Mouse (Mus musculus): ENCODE data around the gene Bloc1s1. TPM values are rescaled to one million over a fixed set of nuclear protein-coding genes. Genes with fewer than 3 reads are reported as not detected.

The Bloc1s1 gene
- polyA plus RNA-seq, 1 experiment from 2014 or later, result 251 TPM

DNA sequence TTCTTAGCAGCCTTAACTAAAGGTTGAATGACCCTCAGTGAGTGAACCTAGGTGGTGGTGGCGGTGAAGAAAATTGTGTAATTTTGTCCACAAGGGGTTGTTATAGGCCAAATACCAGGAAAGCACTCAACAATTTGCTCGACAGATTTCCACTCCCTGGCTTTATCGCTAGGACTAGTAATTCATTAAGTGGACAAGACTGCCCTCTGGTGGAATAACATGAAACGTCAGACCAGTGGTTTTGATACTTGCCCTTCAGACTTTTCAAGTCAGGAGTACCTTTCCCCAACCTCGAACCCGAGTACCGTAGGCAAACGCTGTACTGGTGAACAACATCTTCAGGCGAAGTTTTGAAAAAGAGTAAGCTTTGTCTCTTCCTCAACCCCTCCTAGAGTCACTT, 28.4 kb downstream of the Bloc1s1 start:
- Histone ChIP-seq H3K27me3 (ENCODE audit: control insufficient read depth, insufficient read depth, low read length) (peaks cover 18% of the 10 kb centered on the region), H3K36me3 (ENCODE audit: control insufficient read depth, insufficient read depth, low read length) (no peaks in the 10 kb centered on the region), H3K27ac (replicated peaks in 1 of 2; ENCODE audit: control insufficient read depth in 1 of 2, insufficient read depth in 1 of 2, low read depth in 2 of 2, low read length in 2 of 2) (0 out of 4 replicates have a peak overlapping the region, but pooled peaks of 1 of the 2 experiments have one; percentile 44), H3K9ac (ENCODE audit: low read length) (peak overlapping the region; percentile 62), H3K9me3 (ENCODE audit: control insufficient read depth, low read length) (no peaks in the 10 kb centered on the region), H3K4me3 (ENCODE audit: control insufficient read depth in 1 of 2, insufficient read depth in 1 of 2, low read depth in 1 of 2, low read length in 2 of 2) (peak overlapping the region; percentile 4 to 24; a peak in 3 of 4 replicates), H3K4me2 (ENCODE audit: low read length) (peak overlapping the region; percentile 61), H3K4me1 (ENCODE audit: control insufficient read depth in 2 of 2, insufficient read depth in 2 of 2, low read length in 2 of 2) (peaks cover 11 to 23% of the 10 kb centered on the region in 2 experiments)
- WGBS, result 1% methylated on average over 9 of the region's 9 CpGs
- ATAC-seq (ENCODE audit: insufficient number of reproducible peaks, insufficient read depth, low FRiP score, low read depth), result no peak

DNA sequence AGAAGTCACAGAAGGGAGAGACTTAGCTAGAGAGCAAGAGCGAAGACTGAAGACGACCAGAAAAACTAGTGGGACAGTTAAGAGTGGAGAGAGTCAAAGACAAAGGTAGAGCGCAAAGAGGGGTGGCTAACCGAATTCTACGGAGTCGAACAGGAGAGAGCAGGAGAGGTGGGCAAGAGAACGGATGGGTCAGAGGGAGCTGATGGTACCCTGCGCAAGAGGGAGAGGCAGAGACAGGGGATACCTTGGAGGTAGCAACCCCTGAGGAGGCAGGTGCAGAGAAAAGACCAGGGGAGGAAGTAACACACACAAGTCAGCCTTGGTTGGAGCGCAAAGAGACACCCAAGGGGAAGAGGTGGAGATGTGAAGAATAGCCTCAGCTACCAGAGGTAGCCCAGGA, 31.6 kb downstream of the Bloc1s1 start:
- 4% methylated on average over 9 of the region's 9 CpGs for whole genome bisulfite sequencing
- Histone ChIP-seq H3K36me3 (ENCODE audit: control insufficient read depth, insufficient read depth, low read length) (0 out of 2 replicates have a peak, but pooled peaks cover 2% of the 10 kb centered on the region), H3K4me1 (ENCODE audit: control insufficient read depth in 2 of 2, insufficient read depth in 2 of 2, low read length in 2 of 2) (peaks cover 22 to 40% of the 10 kb centered on the region in 2 experiments), H3K9me3 (ENCODE audit: control insufficient read depth, low read length) (no peaks in the 10 kb centered on the region), H3K4me2 (ENCODE audit: low read length) (peak overlapping the region; percentile 96), H3K27ac (replicated peaks in 1 of 2; ENCODE audit: control insufficient read depth in 1 of 2, insufficient read depth in 1 of 2, low read depth in 2 of 2, low read length in 2 of 2) (peak overlapping the region in 1 of 2 experiments; percentile 85; a peak in 1 of 4 replicates), H3K27me3 (ENCODE audit: control insufficient read depth, insufficient read depth, low read length) (peaks cover 18% of the 10 kb centered on the region), H3K4me3 (ENCODE audit: control insufficient read depth in 1 of 2, insufficient read depth in 1 of 2, low read depth in 1 of 2, low read length in 2 of 2) (peak overlapping the region; percentile 58 to 73), H3K9ac (ENCODE audit: low read length) (peak overlapping the region; percentile 82)
- ATAC-seq (ENCODE audit: insufficient number of reproducible peaks, insufficient read depth, low FRiP score, low read depth), result no peak

GRCm38 (mm10) chr10:128891296-128892094, 32.3 kb downstream of the Bloc1s1 start, which contains the start of gene Gdf11:
Gene Gdf11 (minus strand): TSS chr10:128891718.
- H3K4me1 ChIP-seq (ENCODE audit: control insufficient read depth in 2 of 2, insufficient read depth in 2 of 2, low read length in 2 of 2), result peaks cover 22 to 40% of the 10 kb centered on the region in 2 experiments
- WGBS, result 1% methylated on average over 63 of the region's 89 CpGs
- peak within 1 kb of the TSS; percentile 96 for H3K4me2 ChIP-seq (ENCODE audit: low read length)
- peaks cover 14% of the 10 kb centered on the region for H3K27me3 ChIP-seq (ENCODE audit: control insufficient read depth, insufficient read depth, low read length)
- 0 out of 2 replicates have a peak, but pooled peaks cover 2% of the 10 kb centered on the region for H3K36me3 ChIP-seq (ENCODE audit: control insufficient read depth, insufficient read depth, low read length)
- peak within 1 kb of the TSS; percentile 34 to 85; a peak in 3 of 4 replicates for H3K27ac ChIP-seq (replicated peaks in 1 of 2; ENCODE audit: control insufficient read depth in 1 of 2, insufficient read depth in 1 of 2, low read depth in 2 of 2, low read length in 2 of 2)
- no peaks in the 10 kb centered on the region for H3K9me3 ChIP-seq (ENCODE audit: control insufficient read depth, low read length)
- peak within 1 kb of the TSS; percentile 60 to 73 for H3K4me3 ChIP-seq (ENCODE audit: control insufficient read depth in 1 of 2, insufficient read depth in 1 of 2, low read depth in 1 of 2, low read length in 2 of 2)
- H3K9ac ChIP-seq (ENCODE audit: low read length), result peak within 1 kb of the TSS; percentile 82
- ATAC-seq (ENCODE audit: insufficient number of reproducible peaks, insufficient read depth, low FRiP score, low read depth), result peak; percentile 75

DNA sequence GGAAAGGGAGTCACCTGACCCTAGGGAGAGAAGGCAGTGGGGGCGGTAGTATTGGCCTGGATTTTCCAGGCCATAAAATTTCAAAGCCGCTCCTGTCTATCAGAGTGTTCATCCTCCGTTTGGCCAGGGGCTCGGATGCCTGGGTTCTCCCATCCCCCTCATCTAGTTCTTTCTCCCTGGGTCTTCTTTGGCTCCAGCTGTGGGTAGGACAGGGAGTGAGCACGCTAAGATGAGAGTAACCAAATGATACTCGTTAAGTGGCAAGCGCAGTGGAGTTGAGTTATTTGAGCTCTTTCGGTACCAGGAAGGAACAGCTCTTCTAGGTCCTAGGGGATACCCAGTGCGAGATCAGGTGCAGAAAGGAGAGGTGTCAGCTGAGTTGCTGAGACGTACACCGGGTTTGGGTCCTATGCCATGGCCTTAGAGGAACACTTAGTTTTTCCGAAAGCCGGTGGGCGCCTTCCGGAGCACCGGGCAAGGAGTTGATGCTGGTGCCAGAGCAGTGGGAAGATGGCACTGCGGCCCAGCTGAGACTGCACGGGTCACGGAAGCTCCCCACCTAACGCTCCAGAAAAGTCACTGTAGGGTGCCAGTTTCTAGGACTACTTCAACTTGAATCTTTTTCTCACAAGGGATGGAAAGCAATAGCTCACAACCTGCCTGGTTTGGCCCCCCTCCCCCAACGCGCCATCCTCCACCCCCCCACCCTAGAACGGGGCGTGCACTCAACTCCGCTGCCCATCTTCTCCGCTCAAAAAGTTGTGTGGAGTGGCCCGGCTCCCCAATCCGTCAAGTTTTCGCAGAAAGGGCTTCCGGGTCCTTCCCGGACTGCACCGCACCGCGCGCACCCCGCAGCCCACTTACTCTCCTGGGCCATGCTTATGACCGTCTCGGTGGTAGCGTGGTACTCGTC, 33.2 kb downstream of the Bloc1s1 start:
- Histone ChIP-seq H3K27me3 (ENCODE audit: control insufficient read depth, insufficient read depth, low read length) (peaks cover 9% of the 10 kb centered on the region), H3K36me3 (ENCODE audit: control insufficient read depth, insufficient read depth, low read length) (peaks cover 8% of the 10 kb centered on the region; the same call in 1 of the 2 replicates), H3K9ac (ENCODE audit: low read length) (peak overlapping the region; percentile 82), H3K4me3 (ENCODE audit: control insufficient read depth in 1 of 2, insufficient read depth in 1 of 2, low read depth in 1 of 2, low read length in 2 of 2) (peak overlapping the region; percentile 60 to 73), H3K4me1 (ENCODE audit: control insufficient read depth in 2 of 2, insufficient read depth in 2 of 2, low read length in 2 of 2) (peaks cover 17 to 32% of the 10 kb centered on the region in 2 experiments), H3K27ac (replicated peaks in 1 of 2; ENCODE audit: control insufficient read depth in 1 of 2, insufficient read depth in 1 of 2, low read depth in 2 of 2, low read length in 2 of 2) (peak overlapping the region; percentile 34 to 85; a peak in 3 of 4 replicates), H3K9me3 (ENCODE audit: control insufficient read depth, low read length) (no peaks in the 10 kb centered on the region), H3K4me2 (ENCODE audit: low read length) (peak overlapping the region; percentile 96)
- under 1% methylated on average over 40 of the region's 40 CpGs for WGBS
- no peak for ATAC-seq (ENCODE audit: insufficient number of reproducible peaks, insufficient read depth, low FRiP score, low read depth)

GRCm38 (mm10) chr10:128889846-128890245, 34.0 kb downstream of the Bloc1s1 start:
- Histone ChIP-seq H3K9me3 (ENCODE audit: control insufficient read depth, low read length) (no peaks in the 10 kb centered on the region), H3K9ac (ENCODE audit: low read length) (peak overlapping the region; percentile 82), H3K36me3 (ENCODE audit: control insufficient read depth, insufficient read depth, low read length) (peaks cover 15% of the 10 kb centered on the region; the same call in 1 of the 2 replicates), H3K27me3 (ENCODE audit: control insufficient read depth, insufficient read depth, low read length) (peaks cover 9% of the 10 kb centered on the region), H3K27ac (replicated peaks in 1 of 2; ENCODE audit: control insufficient read depth in 1 of 2, insufficient read depth in 1 of 2, low read depth in 2 of 2, low read length in 2 of 2) (0 out of 4 replicates have a peak overlapping the region, but pooled peaks of 1 of the 2 experiments have one; percentile 12), H3K4me1 (ENCODE audit: control insufficient read depth in 2 of 2, insufficient read depth in 2 of 2, low read length in 2 of 2) (peaks cover 17 to 26% of the 10 kb centered on the region in 2 experiments), H3K4me3 (ENCODE audit: control insufficient read depth in 1 of 2, insufficient read depth in 1 of 2, low read depth in 1 of 2, low read length in 2 of 2) (peak overlapping the region in 1 of 2 experiments; percentile 73; a peak in 2 of 4 replicates), H3K4me2 (ENCODE audit: low read length) (peak overlapping the region; percentile 96)
- no peak for ATAC-seq (ENCODE audit: insufficient number of reproducible peaks, insufficient read depth, low FRiP score, low read depth)
- WGBS, result 38% methylated on average over 1 of the region's 2 CpGs

DNA sequence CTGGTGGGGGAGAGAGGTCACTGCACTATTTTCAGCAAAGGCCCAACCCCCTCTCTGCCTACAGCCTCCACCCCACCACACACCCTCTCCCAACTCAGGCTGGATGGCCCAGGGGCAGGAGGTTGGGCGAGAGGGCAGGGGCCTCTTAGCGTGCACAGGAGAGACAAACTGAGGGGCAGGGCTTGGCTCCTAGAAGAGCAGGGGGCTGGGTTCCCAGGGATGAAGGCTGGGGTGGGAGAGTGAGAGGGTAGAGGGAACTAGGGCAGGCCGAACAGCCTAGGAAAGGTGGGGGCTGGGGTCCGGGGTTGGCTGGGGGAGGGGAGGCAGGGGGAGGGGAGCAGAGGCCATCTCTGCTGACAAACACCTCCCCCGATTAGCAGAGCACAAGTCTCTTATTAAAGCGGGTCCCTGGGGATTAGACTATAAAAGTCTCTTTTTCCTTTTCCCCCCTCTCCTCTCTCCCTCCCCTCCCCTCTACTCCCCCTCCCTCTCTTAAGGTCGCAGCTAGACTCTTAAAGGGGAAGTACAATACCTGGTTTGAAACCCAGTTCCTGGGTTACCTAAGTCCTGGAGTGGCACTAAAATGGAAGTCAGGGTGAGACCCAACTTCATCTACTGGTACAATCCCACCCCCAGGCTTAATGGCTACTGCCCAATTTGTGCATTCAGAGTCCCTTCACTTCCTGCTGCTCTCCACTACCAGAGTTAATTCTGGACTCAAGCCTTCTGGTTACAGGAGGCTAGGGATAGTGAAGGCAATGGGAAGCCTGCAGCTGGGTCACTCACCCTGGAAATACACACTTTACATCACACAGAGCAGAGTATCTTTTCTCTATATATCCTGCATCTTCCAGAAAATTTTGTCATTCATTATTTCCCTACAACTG, 34.7 kb downstream of the Bloc1s1 start:
- Histone ChIP-seq H3K4me1 (ENCODE audit: control insufficient read depth in 2 of 2, insufficient read depth in 2 of 2, low read length in 2 of 2) (peaks cover 17 to 23% of the 10 kb centered on the region in 2 experiments), H3K27me3 (ENCODE audit: control insufficient read depth, insufficient read depth, low read length) (peaks cover 6% of the 10 kb centered on the region), H3K9ac (ENCODE audit: low read length) (peak overlapping the region; percentile 63), H3K27ac (replicated peaks in 1 of 2; ENCODE audit: control insufficient read depth in 1 of 2, insufficient read depth in 1 of 2, low read depth in 2 of 2, low read length in 2 of 2) (peak overlapping the region; percentile 25 to 39; a peak in 1 of 4 replicates), H3K9me3 (ENCODE audit: control insufficient read depth, low read length) (no peaks in the 10 kb centered on the region), H3K4me3 (ENCODE audit: control insufficient read depth in 1 of 2, insufficient read depth in 1 of 2, low read depth in 1 of 2, low read length in 2 of 2) (peak overlapping the region; percentile 12 to 33), H3K36me3 (ENCODE audit: control insufficient read depth, insufficient read depth, low read length) (peaks cover 20% of the 10 kb centered on the region; the same call in 1 of the 2 replicates), H3K4me2 (ENCODE audit: low read length) (peak overlapping the region; percentile 96)
- no peak for ATAC-seq (ENCODE audit: insufficient number of reproducible peaks, insufficient read depth, low FRiP score, low read depth)
- WGBS, result 1% methylated on average over 7 of the region's 7 CpGs

Measured in heart, embryonic 14.5 days (tissue).